Mouse (Mus musculus): ENCODE results near the gene Spats1. TPM values are rescaled to one million over a fixed set of nuclear protein-coding genes. Genes with fewer than 3 reads are reported as not detected.
"Not testable (repeated sequence)": the region's sequence is repeated elsewhere in the genome, so short reads cannot be mapped to it uniquely, and the experiment has no call there.

Spats1 gene
- total RNA-seq, 4 experiments from 2014 or later, result 0.17 to 0.24 TPM; not detected in 2

- no peak for DNase-seq
Measured at GRCm38 (mm10) chr17:45489736-45490135, 14.5 kb upstream of the Spats1 start.

DNA sequence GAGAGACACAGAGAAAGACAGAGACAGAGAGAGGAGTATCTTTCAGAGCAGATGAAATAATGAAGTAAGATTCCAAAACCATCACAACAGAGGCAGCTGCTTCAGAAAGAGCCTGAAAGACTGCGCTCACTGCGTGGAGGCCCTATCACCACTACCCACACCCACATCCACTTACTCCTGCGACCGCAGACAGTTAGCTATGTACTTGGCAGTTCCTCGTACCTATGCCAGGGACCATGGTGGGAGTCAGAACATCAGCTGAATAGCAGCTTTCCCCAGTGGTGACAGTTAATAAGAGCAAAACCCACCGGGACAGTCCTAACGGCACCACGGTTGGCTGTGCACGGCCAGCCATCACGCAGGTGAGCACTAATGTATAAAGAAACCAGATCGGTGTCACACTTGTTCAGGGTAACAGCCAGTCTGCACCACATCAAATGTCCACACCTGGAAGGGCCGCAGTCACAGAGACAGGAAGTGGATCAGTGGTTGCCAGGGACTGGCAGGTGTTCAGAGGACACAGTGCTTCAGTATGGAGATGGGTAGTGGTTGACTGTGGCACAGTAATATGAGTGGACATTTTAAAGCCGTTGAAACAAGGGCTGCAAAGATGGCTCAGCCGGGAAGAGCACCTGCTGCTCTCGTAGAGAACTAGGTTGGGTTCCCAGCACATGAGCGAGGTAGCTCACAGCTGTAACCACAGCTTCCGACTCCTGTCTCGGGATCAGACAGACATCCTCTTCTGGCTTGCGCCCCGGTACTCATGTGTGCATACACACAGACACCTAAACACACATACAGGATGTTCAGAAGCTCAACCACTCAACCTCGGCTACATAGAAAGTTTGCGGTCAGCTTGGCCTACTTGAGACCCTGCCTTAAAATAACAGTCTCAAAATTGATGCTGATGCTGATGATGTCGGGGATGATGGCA, 13.4 kb upstream of the Spats1 start:
- DNase-seq, result no peak

GRCm38 (mm10) chr17:45487216-45487615, 12.0 kb upstream of the Spats1 start:
- DNase-seq, result no peak

GRCm38 (mm10) chr17:45485581-45485980, 10.4 kb upstream of the Spats1 start:
- no peak for DNase-seq

DNA sequence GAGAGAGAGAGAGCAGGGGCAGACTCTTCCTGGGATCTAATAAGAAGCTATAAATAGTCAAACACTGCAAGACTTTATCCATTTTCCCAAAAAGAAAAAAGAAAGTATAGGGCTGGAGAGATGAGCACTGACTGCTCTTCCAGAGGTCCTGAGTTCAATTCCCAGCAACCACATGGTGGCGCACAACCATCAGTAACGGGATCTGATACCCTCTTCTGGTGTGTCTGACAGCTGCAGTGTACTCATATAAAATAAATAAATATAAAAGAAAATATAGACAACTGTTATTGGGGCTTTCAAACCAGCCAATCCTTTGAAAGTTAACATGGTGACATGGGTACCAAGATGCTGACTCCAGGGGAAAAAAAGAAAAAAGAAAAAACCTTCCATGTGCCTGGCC, 5.2 kb upstream of the Spats1 start:
- DNase-seq, result no peak

- peak; percentile 37 for DNase-seq
Measured at GRCm38 (mm10) chr17:45478234-45478825, 3.1 kb upstream of the Spats1 start.

GRCm38 (mm10) chr17:45474146-45474545, 1.1 kb downstream of the Spats1 start:
- no peak for DNase-seq

- no peak for DNase-seq
Measured at GRCm38 (mm10) chr17:45473667-45474066, 1.5 kb downstream of the Spats1 start.

- no peak for DNase-seq
Measured at GRCm38 (mm10) chr17:45470726-45471125, 4.5 kb downstream of the Spats1 start.

GRCm38 (mm10) chr17:45468302-45468701, 6.9 kb downstream of the Spats1 start:
- DNase-seq, result no peak

DNA sequence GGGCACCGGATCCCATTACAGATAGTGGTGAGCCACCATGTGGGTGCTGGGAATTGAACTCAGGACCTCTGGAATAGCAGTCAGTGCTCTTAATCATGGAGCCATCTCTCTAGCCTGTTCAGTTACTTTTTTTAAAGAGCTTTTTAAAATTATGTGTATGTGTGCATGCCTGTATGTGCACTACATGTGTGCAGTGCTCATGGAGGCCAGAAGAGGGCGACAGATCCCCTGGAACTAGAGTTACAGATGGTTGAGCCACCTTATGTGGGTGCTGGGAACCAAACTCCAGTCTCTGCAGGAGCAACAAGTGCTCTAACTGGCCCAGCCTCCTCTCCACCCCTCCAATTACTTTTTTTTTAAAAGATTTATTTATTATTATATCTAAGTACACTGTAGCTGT, 8.5 kb downstream of the Spats1 start:
- DNase-seq, result no peak

DNA sequence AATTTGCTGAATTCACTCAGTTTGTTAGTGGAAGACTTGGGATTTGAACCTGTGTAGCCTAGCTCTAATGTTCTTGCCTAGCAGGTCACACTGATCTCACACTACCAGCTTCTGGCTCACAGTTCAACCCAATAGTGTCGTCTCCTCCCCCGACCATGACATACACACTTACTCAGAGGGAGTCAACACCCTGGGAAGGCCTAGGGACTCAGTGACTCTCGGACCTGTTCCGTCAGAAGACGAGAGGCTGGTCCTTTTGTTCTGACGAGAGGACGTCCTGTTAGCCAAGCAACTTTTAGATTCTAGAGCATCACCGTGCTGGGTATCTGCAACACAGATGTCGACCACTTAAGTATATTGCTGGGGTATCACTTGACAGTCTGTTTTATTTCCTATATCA, 11.0 kb downstream of the Spats1 start:
- no peak for DNase-seq

DNA sequence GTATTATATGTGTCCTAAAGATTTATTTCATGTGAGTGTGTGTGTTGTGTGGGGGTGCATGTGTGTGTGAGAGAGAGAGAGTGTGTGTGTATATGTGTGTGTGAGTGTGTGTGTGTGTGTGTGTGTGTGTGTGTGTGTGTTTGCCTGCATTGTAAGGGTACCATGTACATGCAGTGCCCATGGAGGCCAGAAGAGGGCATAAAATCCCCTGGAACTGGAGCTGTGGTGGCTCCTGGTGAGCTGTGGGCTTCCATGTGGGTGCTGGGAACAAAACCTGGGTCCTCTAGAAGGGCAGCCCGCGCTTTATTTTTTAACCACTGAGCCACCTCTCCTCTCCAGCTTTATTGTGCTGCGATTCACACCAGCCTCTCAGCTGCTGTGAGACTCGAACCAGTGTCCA, 12.7 kb downstream of the Spats1 start:
- DNase-seq, result no peak

DNA sequence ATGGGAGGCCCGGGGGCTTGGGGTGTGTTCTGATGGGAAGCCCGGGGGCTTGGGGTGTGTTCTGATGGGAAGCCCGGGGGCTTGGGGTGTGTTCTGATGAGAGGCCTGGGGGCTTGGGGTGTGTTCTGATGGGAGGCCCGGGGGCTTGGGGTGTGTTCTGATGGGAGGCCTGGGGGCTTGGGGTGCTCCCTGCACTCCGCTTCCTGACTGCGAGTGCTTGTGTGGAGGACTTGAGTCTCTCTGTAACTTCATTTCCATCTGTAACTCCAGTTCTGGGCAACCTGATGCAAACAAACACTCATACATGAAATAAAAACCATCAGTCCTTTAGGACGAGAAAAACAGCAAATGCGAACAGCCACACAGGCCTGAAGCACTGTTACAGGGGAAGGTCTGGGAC, 16.2 kb downstream of the Spats1 start:
- DNase-seq, result no peak

GRCm38 (mm10) chr17:45458516-45458915, 16.7 kb downstream of the Spats1 start:
- DNase-seq, result no peak

DNA sequence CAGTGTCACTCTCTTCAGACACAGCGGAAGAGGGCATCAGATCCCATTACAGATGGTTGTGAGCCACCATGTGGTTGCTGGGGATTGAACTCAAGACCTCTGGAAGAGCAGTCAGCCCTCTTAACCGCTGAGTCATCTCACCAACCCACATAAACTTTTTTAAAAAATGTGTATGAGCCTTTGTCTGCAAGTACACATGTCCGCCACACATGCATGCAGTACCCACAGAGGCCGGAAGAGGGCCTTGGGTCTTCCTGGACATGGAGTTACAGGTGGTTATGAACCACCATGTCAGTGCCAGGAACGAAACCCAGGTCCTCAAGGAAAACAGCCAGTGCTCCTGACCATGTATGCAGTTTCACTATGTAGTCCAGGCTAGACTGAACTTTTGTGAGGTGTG, 17.7 kb downstream of the Spats1 start:
- no peak for DNase-seq

DNA sequence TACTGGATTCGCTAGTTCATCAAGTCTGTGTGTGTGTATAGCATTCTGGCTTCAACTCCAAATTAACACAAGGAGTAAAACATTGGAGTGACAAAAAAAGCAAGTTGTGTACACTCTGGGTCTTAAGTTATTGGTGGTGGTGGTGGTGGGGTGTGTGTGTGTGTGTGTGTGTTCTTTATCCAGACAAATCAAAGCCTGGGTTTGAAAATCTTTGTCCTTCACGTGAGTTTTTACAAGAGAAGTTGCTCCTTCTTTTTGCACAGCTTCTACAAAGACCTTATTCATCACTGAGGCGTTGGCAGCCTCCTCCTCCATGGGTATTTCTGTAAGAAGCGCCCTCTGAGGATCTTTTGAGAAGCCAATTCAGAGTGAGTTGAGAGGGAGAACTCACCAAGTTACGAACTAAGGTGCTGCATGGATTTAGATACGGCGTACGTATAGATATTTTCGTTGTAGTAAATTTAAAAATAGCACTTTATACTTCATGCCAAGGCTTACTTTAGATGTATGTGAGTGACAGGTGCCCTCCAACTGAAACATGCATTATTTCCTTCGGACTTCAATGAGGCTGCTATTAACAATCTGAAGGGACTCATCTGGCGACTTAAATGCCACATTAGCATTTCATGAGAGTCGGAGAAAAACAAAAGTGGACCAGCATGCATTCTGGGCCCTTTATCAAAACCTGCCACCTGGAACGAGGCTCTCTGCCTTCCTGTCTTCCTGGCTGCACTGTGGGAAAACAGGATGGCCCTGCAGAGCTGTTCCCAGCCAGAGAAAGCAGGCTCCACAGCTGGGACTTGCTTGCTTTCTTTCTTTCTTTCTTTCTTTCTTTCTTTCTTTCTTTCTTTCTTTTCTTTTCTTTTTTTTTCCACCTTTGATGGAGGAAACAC, 18.7 kb downstream of the Spats1 start:
- DNase-seq, result no peak

DNA sequence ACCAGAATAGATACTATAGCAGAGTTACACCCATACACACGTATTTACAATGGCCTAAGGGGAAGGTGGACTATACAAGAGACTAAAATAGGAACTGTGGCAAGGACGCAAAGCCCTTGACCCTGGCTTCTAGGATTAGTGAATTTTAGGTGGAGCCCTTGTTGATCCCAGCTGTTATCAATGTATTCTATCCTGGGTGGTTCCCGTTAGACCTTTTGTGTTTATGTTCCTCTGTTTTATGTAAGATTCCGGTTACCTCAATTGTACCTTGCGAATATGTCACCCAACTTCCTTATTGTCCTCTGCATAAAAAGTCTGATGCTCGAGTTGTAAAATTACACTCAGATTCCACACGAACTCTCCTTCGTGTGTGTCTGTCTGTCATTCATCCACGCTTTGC, 19.4 kb downstream of the Spats1 start:
- not testable (repeated sequence) for DNase-seq

DNA sequence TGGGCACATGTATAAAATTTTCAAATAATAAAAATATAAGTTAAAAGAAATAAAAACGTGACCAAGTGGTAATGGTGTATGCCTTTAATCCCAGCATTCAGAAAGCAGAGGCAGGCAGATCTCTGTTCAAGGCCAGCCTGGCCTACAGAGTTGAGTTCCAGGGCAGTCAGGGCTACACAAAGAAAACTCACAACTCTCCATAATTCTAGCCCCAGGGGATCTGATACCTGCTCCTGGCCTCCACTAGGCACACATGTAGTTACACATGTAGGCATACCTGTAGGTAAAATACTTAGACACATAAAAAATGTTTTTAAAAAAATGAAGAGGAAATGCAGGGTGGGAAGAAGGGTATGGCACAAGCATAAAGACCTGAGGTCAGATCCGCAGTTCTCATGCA, 20.4 kb downstream of the Spats1 start:
- DNase-seq, result no peak

DNA sequence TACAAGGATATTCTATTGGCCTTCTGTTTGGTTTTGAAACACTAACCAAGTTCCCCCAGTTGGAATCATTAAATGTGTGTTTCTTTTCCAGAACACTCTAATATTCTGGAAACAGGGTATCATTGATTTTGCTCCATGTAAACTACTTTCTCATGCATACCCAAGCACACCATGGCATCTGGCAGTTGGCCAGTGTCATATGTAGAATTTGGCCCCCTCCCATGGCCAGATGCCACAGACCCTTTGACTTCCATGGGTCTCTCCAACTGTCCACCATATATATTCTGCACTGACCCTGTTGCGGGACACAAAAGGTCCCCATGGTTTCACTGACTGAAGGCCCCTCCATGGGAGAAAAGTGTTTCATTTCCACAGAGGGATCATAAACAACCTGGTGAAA, 22.9 kb downstream of the Spats1 start:
- DNase-seq, result no peak

GRCm38 (mm10) chr17:45450153-45450552, 25.1 kb downstream of the Spats1 start:
- DNase-seq, result no peak

- DNase-seq, result no peak
Measured at GRCm38 (mm10) chr17:45449586-45449985, 25.6 kb downstream of the Spats1 start.

DNA sequence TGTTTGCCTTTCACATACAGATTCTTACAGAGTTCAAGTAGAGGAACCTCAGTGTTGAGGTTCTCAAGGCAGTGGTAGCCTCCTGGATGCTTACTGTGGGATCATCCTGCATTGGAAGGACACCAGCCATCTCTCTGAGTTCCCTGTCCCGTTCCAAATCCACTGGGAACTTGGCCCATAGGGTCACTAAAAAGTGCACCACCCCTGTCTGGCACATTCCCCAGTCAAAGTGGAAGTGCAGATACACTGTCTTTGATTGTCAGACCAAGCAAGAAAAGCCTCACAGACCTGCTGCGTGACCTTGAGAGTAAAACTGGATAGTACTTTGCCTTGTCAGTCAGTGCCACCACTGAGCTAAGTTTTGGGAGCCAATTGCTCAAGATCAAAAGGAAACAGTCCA, 28.2 kb downstream of the Spats1 start:
- DNase-seq, result no peak

Data from adrenal gland, adult 8-10 months (tissue).